ENCODE assay signal across 8 mouse cellular contexts in genomic region chrX:102251937-102252860, GRCm38 (mm10). TPM values are rescaled to one million over a fixed set of nuclear protein-coding genes. Genes with fewer than 3 reads are reported as not detected.
DNase-seq lines count a peak whose midpoint lies in the region; ATAC-seq and TF ChIP-seq lines count a peak whose summit lies in the region.

Gene Cited1, minus strand, starts transcription at chrX:102252181.

- no peak within 1 kb of the TSS for H3K27ac ChIP-seq in forebrain, embryonic 11.5 days (ENCODE audit: low read depth, low read length)
- peak within 1 kb of the TSS; percentile 70 for H3K27ac ChIP-seq in heart, postnatal 0 days (ENCODE audit: low read depth)
- no peak within 1 kb of the TSS for H3K27ac ChIP-seq in liver, embryonic 15.5 days (replicated peaks)
- H3K27ac ChIP-seq in neural tube, embryonic 13.5 days (replicated peaks): peak within 1 kb of the TSS; percentile 46
- H3K27ac ChIP-seq in thymus, adult 2 months (ENCODE audit: control insufficient read depth, insufficient read depth, low read length): no peak within 1 kb of the TSS

- H3K4me2 ChIP-seq in forebrain, embryonic 11.5 days (ENCODE audit: low read depth, low read length, severe bottlenecking): peak within 1 kb of the TSS; percentile 60
- peak within 1 kb of the TSS; percentile 84 for H3K4me2 ChIP-seq in heart, postnatal 0 days (ENCODE audit: low read depth, low read length)
- H3K4me2 ChIP-seq in liver, embryonic 15.5 days: peak within 1 kb of the TSS; percentile 60
- peak within 1 kb of the TSS; percentile 83 for H3K4me2 ChIP-seq in neural tube, embryonic 13.5 days

- H3K4me3 ChIP-seq in forebrain, embryonic 11.5 days (ENCODE audit: low read depth, low read length): peak within 1 kb of the TSS; percentile 42
- peak within 1 kb of the TSS; percentile 67 for H3K4me3 ChIP-seq in heart, postnatal 0 days (ENCODE audit: low read depth, low read length)
- peak within 1 kb of the TSS; percentile 49 for H3K4me3 ChIP-seq in liver, embryonic 15.5 days (replicated peaks)
- H3K4me3 ChIP-seq in neural tube, embryonic 13.5 days: peak within 1 kb of the TSS; percentile 49
- H3K4me3 ChIP-seq in thymus, adult 2 months (ENCODE audit: control insufficient read depth, insufficient read depth, low read length): peak within 1 kb of the TSS; percentile 28

- H3K36me3 ChIP-seq in forebrain, embryonic 11.5 days (ENCODE audit: control insufficient read depth, insufficient read depth, low read length): no peaks in the 10 kb centered on the region
- no peaks in the 10 kb centered on the region for H3K36me3 ChIP-seq in heart, postnatal 0 days (replicated peaks; ENCODE audit: control insufficient read depth, insufficient read depth, low read length)
- no peaks in the 10 kb centered on the region for H3K36me3 ChIP-seq in liver, embryonic 15.5 days (replicated peaks)
- no peaks in the 10 kb centered on the region for H3K36me3 ChIP-seq in neural tube, embryonic 13.5 days
- H3K36me3 ChIP-seq in thymus, adult 2 months (ENCODE audit: control insufficient read depth, insufficient read depth, low read length): no peaks in the 10 kb centered on the region

- peak; percentile 92 for ATAC-seq in forebrain, embryonic 11.5 days (replicated peaks; ENCODE audit: low FRiP score)
- peak; percentile 90 for ATAC-seq in heart, postnatal 0 days (ENCODE audit: insufficient read depth, low read depth)
- ATAC-seq in liver, embryonic 15.5 days (ENCODE audit: insufficient read depth): peak; percentile 80
- peak; percentile 97 for ATAC-seq in neural tube, embryonic 13.5 days (ENCODE audit: low read depth)

- DNase-seq in CD4-positive, CD25-positive, alpha-beta regulatory T cell, adult 2 months (ENCODE audit: low read depth, low spot score): peak; percentile 46
- peak; percentile 89 for DNase-seq in brain, adult 2 months (ENCODE audit: low read depth, low spot score)
- peak; percentile 87 for DNase-seq in forebrain, embryonic 11.5 days (ENCODE audit: low spot score)
- peak; percentile 76 for DNase-seq in heart, postnatal 0 days (ENCODE audit: low spot score)
- DNase-seq in kidney, postnatal 25 days: peak; percentile 40 to 70
- DNase-seq in thymus, adult 2 months: peak; percentile 38

- no peak for TF ChIP-seq EP300 in heart, postnatal 0 days (IDR thresholded peaks at IDR 0.05; ENCODE audit: low read depth)

- no peak for TF ChIP-seq CTCF in heart, postnatal 0 days (IDR thresholded peaks at IDR 0.05; ENCODE audit: low read depth)
- TF ChIP-seq CTCF in thymus, adult 2 months (IDR thresholded peaks at IDR 0.05; ENCODE audit: borderline replicate concordance, control insufficient read depth, extremely low read depth, insufficient read depth, low read length, poor library complexity): no peak

- H3K27me3 ChIP-seq in forebrain, embryonic 11.5 days (ENCODE audit: control insufficient read depth, insufficient read depth, low read length): peaks cover 30% of the 10 kb centered on the region
- peaks cover 18% of the 10 kb centered on the region; the same call in 1 of the 2 replicates for H3K27me3 ChIP-seq in heart, postnatal 0 days (ENCODE audit: control insufficient read depth, insufficient read depth, low read length)
- H3K27me3 ChIP-seq in liver, embryonic 15.5 days: peaks cover 73% of the 10 kb centered on the region
- H3K27me3 ChIP-seq in neural tube, embryonic 13.5 days: peaks cover 77% of the 10 kb centered on the region
- peaks cover 5% of the 10 kb centered on the region; the same call in 1 of the 2 replicates for H3K27me3 ChIP-seq in thymus, adult 2 months (ENCODE audit: control insufficient read depth, insufficient read depth, low read length)

- TF ChIP-seq POLR2A in thymus, adult 2 months (IDR thresholded peaks at IDR 0.05; ENCODE audit: control insufficient read depth, extremely low read depth, insufficient read depth, low read length, poor library complexity): no peak

- 21% methylated on average over 44 of the region's 44 CpGs for WGBS in forebrain, embryonic 11.5 days
- WGBS in heart, postnatal 0 days: 17% methylated on average over 41 of the region's 44 CpGs
- WGBS in liver, embryonic 15.5 days (ENCODE audit: insufficient replicate concordance): 13% methylated on average over 44 of the region's 44 CpGs
- WGBS in neural tube, embryonic 13.5 days: 19% methylated on average over 44 of the region's 44 CpGs
- WGBS in thymus, adult 2 months: 1% methylated on average over 44 of the region's 44 CpGs

- no peaks in the 10 kb centered on the region for H3K9me3 ChIP-seq in forebrain, embryonic 11.5 days (ENCODE audit: control insufficient read depth, low read length)
- no peaks in the 10 kb centered on the region; the same call in 1 of the 2 replicates for H3K9me3 ChIP-seq in heart, postnatal 0 days (replicated peaks; ENCODE audit: control insufficient read depth, low read length)
- no peaks in the 10 kb centered on the region for H3K9me3 ChIP-seq in liver, embryonic 15.5 days (replicated peaks)
- H3K9me3 ChIP-seq in neural tube, embryonic 13.5 days: no peaks in the 10 kb centered on the region

- H3K9ac ChIP-seq in forebrain, embryonic 11.5 days (ENCODE audit: low read length): peak within 1 kb of the TSS; percentile 55
- peak within 1 kb of the TSS; percentile 62 for H3K9ac ChIP-seq in heart, postnatal 0 days (replicated peaks; ENCODE audit: low read depth, low read length)
- H3K9ac ChIP-seq in liver, embryonic 15.5 days: no peak within 1 kb of the TSS
- peak within 1 kb of the TSS; percentile 67 for H3K9ac ChIP-seq in neural tube, embryonic 13.5 days

- no peaks in the 10 kb centered on the region for H3K4me1 ChIP-seq in forebrain, embryonic 11.5 days (replicated peaks; ENCODE audit: control insufficient read depth, insufficient read depth, low read length)
- H3K4me1 ChIP-seq in heart, postnatal 0 days (ENCODE audit: control insufficient read depth, insufficient read depth): no peaks in the 10 kb centered on the region
- no peaks in the 10 kb centered on the region for H3K4me1 ChIP-seq in liver, embryonic 15.5 days (replicated peaks)
- H3K4me1 ChIP-seq in neural tube, embryonic 13.5 days (replicated peaks): peaks cover 26% of the 10 kb centered on the region; the same call in 1 of the 2 replicates
- H3K4me1 ChIP-seq in thymus, adult 2 months (replicated peaks; ENCODE audit: control insufficient read depth, insufficient read depth, low read length): peaks cover 2% of the 10 kb centered on the region; the same call in 1 of the 2 replicates

RNA-seq across cellular contexts. Expression of gene Cited1, which starts in this region (rescaled TPM):
- 12.5 and 14.4 TPM in 2 replicates for polyA plus RNA-seq in forebrain, embryonic 11.5 days (2014; fragmentation: Nextera tagmentation; extraction: Ambion mirVana)
- total RNA-seq in heart, postnatal 0 days (2014; rRNA removed; ENCODE audit: low replicate concordance): 163 TPM in 2 replicates
- polyA plus RNA-seq in heart, postnatal 0 days (2015; fragmentation: Nextera tagmentation; extraction: Ambion mirVana): 199 and 208 TPM in 2 replicates
- polyA plus RNA-seq in liver, embryonic 15.5 days (2015; fragmentation: Nextera tagmentation; extraction: Ambion mirVana): 49.8 and 51.8 TPM in 2 replicates
- 5.7 and 7.7 TPM in 2 replicates for polyA plus RNA-seq in neural tube, embryonic 13.5 days (2015; fragmentation: Nextera tagmentation; extraction: Ambion mirVana)
- polyA plus RNA-seq in thymus, adult 2 months (2012; rRNA removed): 1.4 and 2.0 TPM in 2 replicates

Comparison
In these comparisons a context has a peak if more than half of its experiments do, and no peak if none do; other contexts are left out.
1. DNase-seq: peak in every context shown above with its lines; median percentile 89 in brain, adult 2 months; 87 in forebrain, embryonic 11.5 days; 76 in heart, postnatal 0 days; 55 in kidney, postnatal 25 days; 46 in CD4-positive, CD25-positive, alpha-beta regulatory T cell, adult 2 months; 38 in thymus, adult 2 months.
2. H3K27ac ChIP-seq: peak in heart, postnatal 0 days (single experiment) and neural tube, embryonic 13.5 days (single experiment); none in forebrain, embryonic 11.5 days (single experiment), liver, embryonic 15.5 days (single experiment) and thymus, adult 2 months (single experiment).
3. Peak in every context shown above with its lines, with median percentiles within 50 percentile points of each other: ATAC-seq, H3K4me2 ChIP-seq and H3K4me3 ChIP-seq.